Mouse (Mus musculus) layer of hippocampus, postnatal 25 days (tissue): Measurements from ENCODE around the gene Map1lc3b. TPM values are rescaled to one million over a fixed set of nuclear protein-coding genes. Genes with fewer than 3 reads are reported as not detected.
"Not testable (repeated sequence)": the region's sequence is repeated elsewhere in the genome, so short reads cannot be mapped to it uniquely, and the experiment has no call there.

Experiments
- DNase-seq, 2 experiments: peaks; one replicate each; pipeline ENCODE4 v3.0.0; 2022; ENCODE audit warnings: mixed read lengths in 2 of 2, low spot score in 1 of 2; ENCODE audit errors: extremely low spot score in 1 of 2
- total RNA-seq, 2 experiments: library from RNA; stranded (reverse); gene quantifications; 2 replicates each; pipeline ENCODE4 v1.2.3; 2021

Map1lc3b gene
- total RNA-seq, 2 experiments from 2014 or later, result 160 to 197 TPM

GRCm38 (mm10) chr8:121570801-121571200 lies 19.4 kb upstream of the Map1lc3b start:
- no peak for DNase-seq

GRCm38 (mm10) chr8:121572121-121572520 lies 18.0 kb upstream of the Map1lc3b start:
- no peak for DNase-seq

- DNase-seq, result no peak
Measured at GRCm38 (mm10) chr8:121573275-121573674, 16.9 kb upstream of the Map1lc3b start.

GRCm38 (mm10) chr8:121575661-121576060 lies 14.5 kb upstream of the Map1lc3b start:
- no peak for DNase-seq

GRCm38 (mm10) chr8:121577751-121578675 lies 12.1 kb upstream of the Map1lc3b start:
- no peak for DNase-seq

GRCm38 (mm10) chr8:121578676-121579451 lies 11.3 kb upstream of the Map1lc3b start, which contains the start of gene Fbxo31:
Gene Fbxo31 (minus strand): TSS chr8:121578806.
- DNase-seq, result peak; percentile 91 to 94

- no peak for DNase-seq
Measured at GRCm38 (mm10) chr8:121580465-121580864, 9.7 kb upstream of the Map1lc3b start.

- no peak for DNase-seq
Measured at GRCm38 (mm10) chr8:121583653-121584052, 6.5 kb upstream of the Map1lc3b start.

- no peak for DNase-seq
Measured at GRCm38 (mm10) chr8:121584730-121585129, 5.4 kb upstream of the Map1lc3b start.

GRCm38 (mm10) chr8:121585159-121585825 lies 4.9 kb upstream of the Map1lc3b start:
- DNase-seq, result peak; percentile 97 to 99

GRCm38 (mm10) chr8:121588750-121589149 lies 1.4 kb upstream of the Map1lc3b start:
- no peak for DNase-seq

- DNase-seq, result no peak
Measured at GRCm38 (mm10) chr8:121589205-121589726, 895 bp upstream of the Map1lc3b start.

- no peak for DNase-seq
Measured at GRCm38 (mm10) chr8:121591178-121592066, 1.3 kb downstream of the Map1lc3b start.

- no peak for DNase-seq
Measured at GRCm38 (mm10) chr8:121593293-121593692, 3.1 kb downstream of the Map1lc3b start.

- DNase-seq, result no peak
Measured at GRCm38 (mm10) chr8:121593983-121594382, 3.8 kb downstream of the Map1lc3b start.

GRCm38 (mm10) chr8:121597492-121597891 lies 7.3 kb downstream of the Map1lc3b start:
- not testable (repeated sequence) for DNase-seq

GRCm38 (mm10) chr8:121598190-121598589 lies 8.0 kb downstream of the Map1lc3b start:
- no peak for DNase-seq

GRCm38 (mm10) chr8:121598892-121599291 lies 8.7 kb downstream of the Map1lc3b start:
- DNase-seq, result peak; percentile 57 to 75

- no peak for DNase-seq
Measured at GRCm38 (mm10) chr8:121599842-121600241, 9.7 kb downstream of the Map1lc3b start.
